Mouse (Mus musculus) right cerebral cortex, adult 2 months (tissue): Measurements from ENCODE around the gene Col6a3.

Source experiments
- DNase-seq, 2 experiments: peaks; one replicate each; pipeline ENCODE4 v3.0.0; 2021 to 2022; ENCODE audit warnings: low spot score in 2 of 2

Gene Col6a3

DNA sequence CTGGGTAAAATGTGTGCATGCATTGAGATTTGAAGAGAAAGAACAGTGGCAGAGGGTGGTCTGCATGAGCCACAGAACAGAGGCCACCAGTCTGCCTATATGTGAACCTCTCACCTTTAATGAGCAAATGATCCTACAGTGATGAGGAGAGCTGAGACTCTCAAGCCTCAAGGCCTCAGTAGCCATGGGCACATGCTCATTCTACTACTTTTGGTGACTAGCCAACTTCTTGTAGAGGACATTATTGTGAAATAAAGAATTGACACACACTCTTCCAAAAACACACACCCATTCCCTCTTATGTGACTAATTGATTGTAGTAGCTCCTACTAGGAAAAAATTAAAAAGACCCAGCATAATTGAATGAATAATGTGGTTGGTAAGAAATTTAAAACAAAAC is 120.0 kb downstream of the Col6a3 start:
- DNase-seq, result no peak

DNA sequence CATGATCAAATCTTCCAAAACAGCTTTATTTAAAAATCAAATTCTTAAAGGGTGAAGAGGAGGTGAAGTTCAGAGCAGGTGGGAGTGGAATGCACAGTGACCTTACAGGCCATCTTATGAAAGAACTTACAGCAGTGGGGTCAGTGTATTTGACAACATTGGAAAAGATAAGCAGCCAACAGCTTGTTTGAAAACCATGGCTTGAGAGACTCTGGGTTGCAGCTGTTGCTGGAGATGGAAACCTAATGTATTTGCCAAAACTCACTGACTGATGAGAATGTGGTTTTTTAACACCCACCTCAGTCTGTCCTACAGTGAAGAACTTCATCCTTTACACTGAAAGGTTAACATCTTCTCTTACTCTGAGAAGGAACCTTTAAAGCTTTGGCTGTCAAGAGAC is 120.4 kb downstream of the Col6a3 start:
- no peak for DNase-seq

DNA sequence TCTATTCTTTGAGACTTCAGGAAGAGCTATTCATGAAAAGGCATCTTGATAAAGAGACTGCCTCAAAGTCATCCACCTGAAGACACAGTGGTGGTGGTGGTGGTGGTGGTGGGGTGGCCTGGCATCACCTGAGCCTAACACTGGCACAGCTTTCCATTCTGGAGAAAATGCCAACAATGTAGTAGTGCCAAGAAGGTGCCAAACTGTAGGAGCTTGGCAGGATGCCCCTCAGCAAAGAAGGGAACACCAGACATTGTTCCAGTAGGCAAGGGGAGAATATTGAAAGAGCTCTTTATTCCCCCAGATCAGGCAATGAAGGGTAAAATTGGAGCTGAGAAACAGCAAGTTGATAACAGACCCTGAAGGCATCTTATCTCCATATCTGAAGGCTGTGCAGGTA is 121.8 kb downstream of the Col6a3 start:
- DNase-seq, result no peak

DNA sequence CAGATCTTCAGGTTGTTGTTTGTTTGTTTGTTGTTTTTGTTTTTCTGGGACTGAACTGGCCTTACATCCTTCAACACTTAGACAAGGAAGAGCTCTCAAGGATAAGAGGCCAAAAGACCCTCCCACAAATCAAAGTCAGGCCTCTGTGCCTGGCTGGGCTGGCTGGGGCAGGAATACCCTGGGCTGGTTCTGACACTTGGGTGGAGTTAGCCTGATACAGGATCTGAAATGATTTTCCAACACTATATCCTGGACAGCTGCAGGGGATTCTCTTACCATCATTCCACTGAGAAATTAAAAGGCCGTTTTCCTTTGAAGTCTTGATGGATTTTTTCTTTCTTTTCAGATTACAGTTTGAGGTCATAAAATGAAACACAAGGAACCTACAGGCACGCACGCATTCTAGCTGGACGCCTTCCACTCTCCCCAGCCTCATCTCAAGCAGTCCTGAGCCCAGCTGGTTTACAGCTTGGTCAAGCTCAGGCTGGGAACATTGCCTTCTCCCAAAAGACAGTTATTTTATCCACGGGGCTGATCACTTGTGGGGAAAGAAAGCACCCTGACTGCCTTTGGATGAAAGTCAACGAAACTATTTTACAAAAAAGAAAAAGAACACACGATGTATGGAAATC is 123.0 kb downstream of the Col6a3 start:
- DNase-seq, result no peak

DNA sequence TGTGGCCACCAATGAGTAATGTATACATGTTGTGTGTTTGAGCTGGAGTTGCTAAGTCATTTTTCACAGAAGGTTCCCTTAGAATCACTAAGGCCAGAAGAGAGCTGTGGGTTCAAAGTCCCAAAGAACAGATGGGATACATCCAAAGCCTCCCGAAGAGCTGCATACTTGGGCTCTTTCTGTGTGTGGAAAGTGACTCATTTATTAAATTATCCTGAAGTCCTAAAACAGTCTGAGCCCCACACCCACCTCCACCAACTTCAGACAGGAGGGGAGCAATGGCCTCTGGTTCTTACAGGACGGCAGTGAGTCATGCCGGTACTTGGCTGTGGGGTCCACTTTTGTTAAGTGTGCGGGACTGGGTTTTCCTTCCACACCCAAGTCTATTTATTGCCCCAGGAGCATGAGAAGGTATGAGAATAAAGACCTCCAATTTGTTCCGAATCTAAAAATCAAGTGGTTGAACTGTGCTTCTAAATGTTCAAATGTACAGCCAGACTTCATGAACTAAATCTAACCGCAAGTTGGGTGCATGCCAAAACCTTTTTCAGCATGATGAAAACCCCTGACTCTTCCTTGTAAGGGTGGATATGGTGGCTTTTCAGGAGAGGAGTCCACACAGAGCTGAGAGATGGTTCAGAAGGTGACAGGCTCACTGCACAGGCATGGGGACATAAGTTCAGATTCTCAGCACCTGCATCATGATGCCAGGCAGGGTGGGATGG is 124.8 kb downstream of the Col6a3 start:
- no peak for DNase-seq

DNA sequence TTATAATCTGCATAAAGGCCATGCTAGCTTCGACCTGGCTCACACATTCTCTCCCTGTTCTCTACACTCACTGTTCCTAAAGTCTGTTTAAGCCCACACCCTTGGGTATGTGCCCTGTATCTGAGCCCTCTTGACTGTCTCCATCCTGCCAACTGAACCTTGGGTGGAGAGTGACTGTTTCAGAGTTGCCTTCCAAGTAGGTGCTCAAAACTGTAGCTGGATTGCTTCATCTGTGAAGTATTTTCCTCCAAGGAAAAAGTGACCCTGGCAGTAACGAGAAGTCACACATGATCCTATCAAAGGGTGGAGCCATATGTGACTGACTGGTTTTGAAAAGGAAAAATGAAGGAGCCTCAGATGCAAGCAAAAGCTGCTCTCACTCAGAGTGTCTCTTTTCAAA is 127.5 kb downstream of the Col6a3 start:
- DNase-seq, result no peak
